Mouse (Mus musculus) CD4-positive naive resting alpha-beta T cell, adult 76 days (primary cell): Measurements from ENCODE around the gene Tomm40l. TPM values are rescaled to one million over a fixed set of nuclear protein-coding genes. Genes with fewer than 3 reads are reported as not detected.

ENCODE experiments used
- total RNA-seq: library from RNA; stranded (reverse); gene quantifications from one replicate; pipeline ENCODE4 v1.2.4, GENCODE M21; 2023

The Tomm40l gene
- total RNA-seq, result 17.0 TPM

DNA sequence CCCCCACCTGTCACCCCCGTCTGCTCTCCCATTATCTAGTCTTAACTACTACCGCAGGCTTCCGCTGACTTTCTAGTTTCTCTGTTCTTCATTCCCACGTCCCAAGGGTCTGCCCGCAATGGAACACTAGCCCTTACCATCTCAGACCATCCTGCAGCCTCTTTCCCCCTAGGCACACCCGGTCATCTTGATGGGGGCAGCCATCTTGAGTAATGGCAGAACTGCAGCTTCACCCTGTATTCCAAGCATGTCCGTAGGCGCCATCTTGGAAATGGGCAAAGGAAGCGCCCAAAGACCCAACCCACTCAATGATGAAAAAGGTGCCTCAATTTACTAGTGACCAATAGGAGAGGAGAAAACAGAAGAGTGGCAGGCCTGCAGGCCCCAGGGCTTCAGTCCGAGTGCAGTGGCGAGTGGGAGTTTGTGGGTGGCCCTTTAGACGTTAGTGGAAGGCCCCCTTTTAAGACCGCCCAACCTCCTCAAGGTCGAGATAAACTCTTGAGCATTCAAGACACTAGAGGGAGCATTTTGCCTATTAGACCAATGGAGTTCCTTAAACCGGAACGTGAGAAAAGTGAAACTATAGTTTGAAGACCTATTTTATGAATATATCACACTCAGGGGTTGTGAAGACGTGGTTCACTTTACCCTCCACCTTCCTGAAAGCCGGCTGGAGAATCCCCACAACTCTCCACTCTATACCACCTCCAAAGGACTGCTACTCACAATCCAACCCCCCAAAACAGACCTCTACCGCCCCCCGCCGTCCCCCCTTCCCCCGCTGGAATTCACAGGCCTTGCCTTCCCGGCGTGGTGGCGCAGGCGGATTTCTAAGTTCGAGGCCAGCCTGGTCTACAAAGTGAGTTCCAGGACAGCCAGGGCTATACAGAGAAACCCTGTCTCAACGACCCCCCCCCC, at the start of gene Tomm40l:
TSS of gene Tomm40l (minus strand) at position 277 of the 918 bp plus-strand sequence.

GRCm38 (mm10) chr1:171269848-171270572, 47.7 kb upstream of the Tomm40l start, which contains the start of gene B4galt3:
Gene B4galt3, plus strand, starts transcription at chr1:171270328.

GRCm38 (mm10) chr1:171250680-171251593, 28.6 kb upstream of the Tomm40l start, which contains the start of gene Ndufs2:
Gene Ndufs2, minus strand, starts transcription at chr1:171251388.

GRCm38 (mm10) chr1:171249913-171250600, 27.7 kb upstream of the Tomm40l start, which contains the start of gene Adamts4:
Gene Adamts4, plus strand, starts transcription at chr1:171250421.

GRCm38 (mm10) chr1:171234126-171234525, 11.8 kb upstream of the Tomm40l start, which contains the start of gene Fcer1g:
Gene Fcer1g, minus strand, starts transcription at chr1:171234365.

GRCm38 (mm10) chr1:171224857-171225256, 2.5 kb upstream of the Tomm40l start, which contains the start of gene Apoa2:
Gene Apoa2, plus strand, starts transcription at chr1:171225054.

GRCm38 (mm10) chr1:171213801-171214496, 8.4 kb downstream of the Tomm40l start, which contains the start of gene Nr1i3:
Gene Nr1i3, plus strand, starts transcription at chr1:171213970.

DNA sequence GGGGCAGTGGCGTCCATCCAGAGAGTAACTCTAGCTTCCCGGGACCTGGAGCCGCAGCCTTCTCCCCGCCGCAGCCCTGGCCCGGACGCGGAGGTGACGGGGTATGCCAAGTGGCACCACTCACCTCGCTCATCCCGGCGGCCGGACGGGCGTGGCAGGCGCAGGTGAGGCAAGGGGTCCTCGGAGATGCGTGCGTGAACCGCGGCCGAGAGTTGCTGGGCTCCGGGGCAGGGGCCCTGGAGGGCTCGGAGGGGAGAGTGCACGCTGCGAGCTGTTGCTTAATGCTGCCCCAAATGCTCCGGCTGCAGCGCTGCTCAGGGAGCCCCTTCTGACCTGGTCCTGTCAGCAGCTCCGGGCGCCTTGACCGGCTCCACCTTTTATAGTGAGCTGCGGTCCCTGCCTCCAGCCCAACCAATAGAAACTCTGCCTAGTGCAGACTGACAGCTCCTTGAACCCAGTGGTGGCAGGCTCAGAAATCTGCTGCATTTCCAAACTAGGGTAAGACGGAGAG, 26.4 kb downstream of the Tomm40l start, which contains the start of gene Pcp4l1:
TSS of gene Pcp4l1 (minus strand) at position 382 of the 511 bp plus-strand sequence.

Other genes with a start within 250 kb of the Tomm40l start
- 13.9 TPM for gene Fcgr2b, start 246.0 kb downstream of the Tomm40l start, total RNA-seq
- gene Fcgr4, start 203.6 kb downstream of the Tomm40l start, total RNA-seq, result 1.2 TPM
- gene Fcgr3, start 157.6 kb downstream of the Tomm40l start, total RNA-seq, result 2.7 TPM
- not detected for gene Cfap126, start 108.6 kb downstream of the Tomm40l start, total RNA-seq
- gene Sdhc, start 71.9 kb downstream of the Tomm40l start, total RNA-seq, result 101 TPM
- not detected for gene Mpz, start 71.8 kb downstream of the Tomm40l start, total RNA-seq
- gene Pcp4l1, start 26.2 kb downstream of the Tomm40l start, total RNA-seq, result not detected
- gene Nr1i3, start 8.5 kb downstream of the Tomm40l start, total RNA-seq, result not detected
- not detected for gene Apoa2, start 2.5 kb upstream of the Tomm40l start, total RNA-seq
- 16.9 TPM for gene Fcer1g, start 11.9 kb upstream of the Tomm40l start, total RNA-seq
- gene Adamts4, start 27.9 kb upstream of the Tomm40l start, total RNA-seq, result not detected
- gene Ndufs2, start 28.9 kb upstream of the Tomm40l start, total RNA-seq, result 99.5 TPM
- 69.6 TPM for gene B4galt3, start 47.8 kb upstream of the Tomm40l start, total RNA-seq
- gene Ppox, start 58.7 kb upstream of the Tomm40l start, total RNA-seq, result 43.1 TPM
- 42.5 TPM for gene Usp21, start 65.5 kb upstream of the Tomm40l start, total RNA-seq
- gene Ufc1, start 72.5 kb upstream of the Tomm40l start, total RNA-seq, result 53.9 TPM
- 30.6 TPM for gene Dedd, start 106.6 kb upstream of the Tomm40l start, total RNA-seq
- 16.8 TPM for gene Nit1, start 123.1 kb upstream of the Tomm40l start, total RNA-seq
- gene Pfdn2, start 123.2 kb upstream of the Tomm40l start, total RNA-seq, result 72.0 TPM
- 0.35 TPM for gene Klhdc9, start 138.3 kb upstream of the Tomm40l start, total RNA-seq
- 0.29 TPM for gene Nectin4, start 147.6 kb upstream of the Tomm40l start, total RNA-seq
- 171 TPM for gene Arhgap30, start 166.4 kb upstream of the Tomm40l start, total RNA-seq
- gene Usf1, start 188.8 kb upstream of the Tomm40l start, total RNA-seq, result 80.1 TPM
- gene Tstd1, start 196.4 kb upstream of the Tomm40l start, total RNA-seq, result 5.9 TPM
- 3.1 TPM for gene F11r, start 215.0 kb upstream of the Tomm40l start, total RNA-seq